Mouse (Mus musculus): Measurements from ENCODE around the gene Ssxb9. TPM values are rescaled to one million over a fixed set of nuclear protein-coding genes. Genes with fewer than 3 reads are reported as not detected.
"Not testable (repeated sequence)": the region's sequence is repeated elsewhere in the genome, so short reads cannot be mapped to it uniquely, and the experiment has no call there.

The Ssxb9 gene
- total RNA-seq (2021), result not detected
- long read RNA-seq, experiment 1, result 0 reads
- long read RNA-seq, experiment 2, result 0 reads

DNA sequence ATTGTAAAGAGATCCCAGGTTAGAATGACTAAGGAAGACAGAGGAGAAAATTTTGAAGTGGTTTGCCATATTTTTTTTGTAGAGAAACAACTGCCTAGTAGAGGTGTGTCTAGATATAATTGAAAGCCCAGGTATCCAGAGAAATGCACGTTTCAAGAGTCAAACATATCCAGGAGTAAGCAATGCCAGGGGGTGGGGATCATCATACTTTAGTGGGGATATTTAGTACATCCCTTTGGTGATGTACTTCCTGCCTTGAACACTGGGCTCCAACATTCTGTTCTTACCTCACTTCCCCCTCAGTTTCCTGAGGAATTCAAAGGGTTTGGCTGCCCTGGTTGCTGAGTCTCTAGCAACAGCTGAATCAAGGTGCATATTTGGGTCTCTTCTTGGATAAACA is at the start of gene Ssxb9:
Gene Ssxb9 (plus strand): TSS at position 301 of the 400 bp plus-strand sequence.
- not testable (repeated sequence) for DNase-seq

- no peak for DNase-seq
These were observed 39.7 kb upstream of the Ssxb9 start, which contains the start of gene Ssxb10 for GRCm38 (mm10) chrX:8327124-8327523. TSS of gene Ssxb10 (plus strand) at chrX:8327424.

DNA sequence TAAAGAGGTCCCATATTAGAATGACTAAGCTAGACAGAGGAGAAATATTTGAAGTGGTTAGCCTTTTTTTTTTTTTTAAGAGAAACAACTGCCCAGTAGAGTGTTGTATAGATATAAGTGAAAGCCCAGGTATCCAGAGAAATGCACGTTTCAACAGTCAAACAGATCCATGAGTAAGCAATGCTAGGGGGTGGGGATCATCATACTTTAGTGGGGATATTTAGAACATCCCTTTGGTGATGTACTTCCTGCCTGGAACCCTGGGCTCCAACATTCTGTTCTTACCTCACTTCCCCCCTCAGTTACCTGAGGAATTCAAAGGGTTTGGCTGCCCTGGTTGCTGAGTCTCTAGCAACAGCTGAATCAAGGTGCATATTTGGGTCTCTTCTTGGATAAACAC is 46.2 kb downstream of the Ssxb9 start, which contains the start of gene Ssxb1:
Gene Ssxb1 (plus strand): TSS at position 301 of the 400 bp plus-strand sequence.
- not testable (repeated sequence) for DNase-seq

Other genes with a start within 250 kb of the Ssxb9 start
- 10 to 100 TPM; 11.8 to 16.3 TPM for gene Wdr13, start 234.1 kb upstream of the Ssxb9 start, total RNA-seq (2021)
- gene Rbm3, start 221.1 kb upstream of the Ssxb9 start, total RNA-seq (2021), result 10 to 100 TPM; 44.1 to 60.8 TPM
- gene Tbc1d25, start 190.8 kb upstream of the Ssxb9 start, total RNA-seq (2021), result 1 to 10 TPM; 2.5 to 2.6 TPM
- gene Ebp, start 173.5 kb upstream of the Ssxb9 start, total RNA-seq (2021), result 10 to 100 TPM; 10.3 to 10.7 TPM
- 1 to 10 TPM; 3.6 to 4.3 TPM for gene Porcn, start 160.5 kb upstream of the Ssxb9 start, total RNA-seq (2021)
- 10 to 100 TPM; 12.4 to 13.2 TPM for gene Ftsj1, start 114.6 kb upstream of the Ssxb9 start, total RNA-seq (2021)
- gene Slc38a5, start 95.8 kb upstream of the Ssxb9 start, total RNA-seq (2021), result not detected
- gene Ssxb10, start 39.6 kb upstream of the Ssxb9 start, total RNA-seq (2021), result not detected
- not detected for gene Ssxb1, start 46.3 kb downstream of the Ssxb9 start, total RNA-seq (2021)
- not detected for gene Ssxb2, start 94.7 kb downstream of the Ssxb9 start, total RNA-seq (2021)
- gene Gm14459, start 158.0 kb downstream of the Ssxb9 start, total RNA-seq (2021), result not detected
- gene Ssxb6, start 181.3 kb downstream of the Ssxb9 start, total RNA-seq (2021), result not detected
- not detected for gene Ssxb3, start 224.8 kb downstream of the Ssxb9 start, total RNA-seq (2021)